Mouse (Mus musculus) frontal cortex, adult (tissue): ENCODE data around the gene 6030408B16Rik.

Experiments used
- ATAC-seq: cut with Nextera tagmentation; 2 replicates; pipeline ENCODE4 v1.9.2; 2017; ENCODE audit warnings: mild to moderate bottlenecking, moderate library complexity, mixed read lengths; ENCODE audit not compliant: low TSS enrichment

Gene 6030408B16Rik

GRCm38 (mm10) chr15:101267053-101268032 lies 25.7 kb upstream of the 6030408B16Rik start:
- ATAC-seq: no peak

GRCm38 (mm10) chr15:101270101-101270820 lies 22.8 kb upstream of the 6030408B16Rik start:
- ATAC-seq: no peak

- no peak for ATAC-seq
Measured at GRCm38 (mm10) chr15:101271107-101271506, 21.9 kb upstream of the 6030408B16Rik start.

- ATAC-seq: no peak; the same call in 1 of the 2 replicates
Measured at GRCm38 (mm10) chr15:101271513-101271912, 21.5 kb upstream of the 6030408B16Rik start.

- no peak for ATAC-seq
Measured at GRCm38 (mm10) chr15:101274380-101274779, 18.6 kb upstream of the 6030408B16Rik start.

- no peak for ATAC-seq
Measured at GRCm38 (mm10) chr15:101277351-101277899, 15.6 kb upstream of the 6030408B16Rik start.

- no peak for ATAC-seq
Measured at GRCm38 (mm10) chr15:101278589-101278988, 14.4 kb upstream of the 6030408B16Rik start.

GRCm38 (mm10) chr15:101279430-101279999 lies 13.5 kb upstream of the 6030408B16Rik start:
- no peak for ATAC-seq

- no peak for ATAC-seq
Measured at GRCm38 (mm10) chr15:101282471-101282870, 10.5 kb upstream of the 6030408B16Rik start.

GRCm38 (mm10) chr15:101283183-101283910 lies 9.7 kb upstream of the 6030408B16Rik start:
- ATAC-seq: peak; percentile 64

- ATAC-seq: peak; percentile 89
Measured at GRCm38 (mm10) chr15:101283911-101284750, 8.9 kb upstream of the 6030408B16Rik start, which contains the start of gene Atg101. Gene Atg101 (plus strand): TSS chr15:101284272.

GRCm38 (mm10) chr15:101286129-101286770 lies 6.8 kb upstream of the 6030408B16Rik start:
- ATAC-seq: no peak

GRCm38 (mm10) chr15:101287361-101287760 lies 5.7 kb upstream of the 6030408B16Rik start:
- no peak for ATAC-seq

- ATAC-seq: no peak
Measured at GRCm38 (mm10) chr15:101290354-101290753, 2.7 kb upstream of the 6030408B16Rik start.

- ATAC-seq: no peak
Measured at GRCm38 (mm10) chr15:101292012-101292411, 1.0 kb upstream of the 6030408B16Rik start.

GRCm38 (mm10) chr15:101294028-101294894 lies 1.2 kb downstream of the 6030408B16Rik start:
- ATAC-seq: 0 out of 2 replicates have a peak, but pooled peaks have one; percentile 39

- ATAC-seq: no peak
Measured at GRCm38 (mm10) chr15:101295106-101295505, 2.1 kb downstream of the 6030408B16Rik start.

GRCm38 (mm10) chr15:101295616-101296015 lies 2.6 kb downstream of the 6030408B16Rik start:
- ATAC-seq: no peak

- ATAC-seq: no peak
Measured at GRCm38 (mm10) chr15:101296091-101296490, 3.1 kb downstream of the 6030408B16Rik start.
